Mouse (Mus musculus): Measurements from ENCODE around the gene Nos1ap. TPM values are rescaled to one million over a fixed set of nuclear protein-coding genes. Genes with fewer than 3 reads are reported as not detected.

Gene Nos1ap
- polyA plus RNA-seq, 1 experiment from 2014 or later, result 24.6 TPM

- no peak for ATAC-seq
- no peaks in the 10 kb centered on the region for H3K36me3 ChIP-seq (ENCODE audit: control insufficient read depth, insufficient read depth, low read length)
- peaks cover 3% of the 10 kb centered on the region; the same call in 1 of the 2 replicates for H3K9me3 ChIP-seq (replicated peaks; ENCODE audit: control insufficient read depth, low read length, poor library complexity, severe bottlenecking)
- no peak overlapping the region for H3K4me2 ChIP-seq (ENCODE audit: low read length)
- no peaks in the 10 kb centered on the region for H3K27me3 ChIP-seq (ENCODE audit: control insufficient read depth, insufficient read depth, low read depth, low read length)
- H3K4me1 ChIP-seq (ENCODE audit: control insufficient read depth, insufficient read depth, low read length), result peaks cover 6% of the 10 kb centered on the region; the same call in 1 of the 2 replicates
- no peak overlapping the region for H3K27ac ChIP-seq (ENCODE audit: low read length)
- no peak overlapping the region for H3K9ac ChIP-seq (ENCODE audit: low read depth, low read length)
- no peak overlapping the region for H3K4me3 ChIP-seq (ENCODE audit: low read depth, low read length)
- WGBS, result 95% methylated on average over 4 of the region's 4 CpGs
Measured at GRCm38 (mm10) chr1:170520206-170520605, 69.5 kb downstream of the Nos1ap start.

DNA sequence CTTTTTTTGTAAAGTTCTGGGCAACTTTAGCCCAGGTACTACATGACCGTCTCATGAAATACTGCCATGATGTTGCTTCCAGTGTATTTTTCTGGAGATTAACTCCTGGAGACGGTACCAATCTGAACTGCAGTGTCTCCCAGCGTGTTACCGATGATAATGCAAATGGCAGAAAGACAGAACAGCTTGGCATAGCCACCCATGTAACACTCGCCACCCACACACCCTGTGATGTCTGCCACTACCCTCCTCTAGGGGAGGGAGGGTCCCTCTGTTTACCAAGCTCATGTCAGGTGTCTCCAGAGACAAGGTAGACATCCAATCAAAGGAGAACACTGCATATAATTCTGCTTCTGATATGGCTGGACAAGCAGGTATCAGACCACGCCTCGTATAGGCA, 70.0 kb downstream of the Nos1ap start:
- no peak overlapping the region for H3K9ac ChIP-seq (ENCODE audit: low read depth, low read length)

GRCm38 (mm10) chr1:170516182-170516581, 73.5 kb downstream of the Nos1ap start:
- Histone ChIP-seq H3K9ac (ENCODE audit: low read depth, low read length) (no peak overlapping the region), H3K4me3 (ENCODE audit: low read depth, low read length) (no peak overlapping the region), H3K27me3 (ENCODE audit: control insufficient read depth, insufficient read depth, low read depth, low read length) (no peaks in the 10 kb centered on the region), H3K4me1 (ENCODE audit: control insufficient read depth, insufficient read depth, low read length) (0 out of 2 replicates have a peak, but pooled peaks cover 2% of the 10 kb centered on the region), H3K27ac (ENCODE audit: low read length) (no peak overlapping the region), H3K36me3 (ENCODE audit: control insufficient read depth, insufficient read depth, low read length) (no peaks in the 10 kb centered on the region), H3K4me2 (ENCODE audit: low read length) (no peak overlapping the region), H3K9me3 (replicated peaks; ENCODE audit: control insufficient read depth, low read length, poor library complexity, severe bottlenecking) (peaks cover 3% of the 10 kb centered on the region; the same call in 1 of the 2 replicates)
- no peak for ATAC-seq
- 88% methylated on average over 6 of the region's 6 CpGs for WGBS

More for the DNA sequence above, 70.0 kb downstream of the Nos1ap start:
- peaks cover 3% of the 10 kb centered on the region; the same call in 1 of the 2 replicates for H3K9me3 ChIP-seq (replicated peaks; ENCODE audit: control insufficient read depth, low read length, poor library complexity, severe bottlenecking)
- no peaks in the 10 kb centered on the region for H3K27me3 ChIP-seq (ENCODE audit: control insufficient read depth, insufficient read depth, low read depth, low read length)
- no peak for ATAC-seq
- H3K4me2 ChIP-seq (ENCODE audit: low read length), result no peak overlapping the region
- no peak overlapping the region for H3K4me3 ChIP-seq (ENCODE audit: low read depth, low read length)
- no peaks in the 10 kb centered on the region for H3K36me3 ChIP-seq (ENCODE audit: control insufficient read depth, insufficient read depth, low read length)
- WGBS, result 98% methylated on average over 7 of the region's 7 CpGs
- H3K4me1 ChIP-seq (ENCODE audit: control insufficient read depth, insufficient read depth, low read length), result peaks cover 6% of the 10 kb centered on the region; the same call in 1 of the 2 replicates
- H3K27ac ChIP-seq (ENCODE audit: low read length), result no peak overlapping the region

- no peaks in the 10 kb centered on the region for H3K36me3 ChIP-seq (ENCODE audit: control insufficient read depth, insufficient read depth, low read length)
- H3K9me3 ChIP-seq (replicated peaks; ENCODE audit: control insufficient read depth, low read length, poor library complexity, severe bottlenecking), result peaks cover 3% of the 10 kb centered on the region; the same call in 1 of the 2 replicates
- H3K4me3 ChIP-seq (ENCODE audit: low read depth, low read length), result no peak overlapping the region
- H3K4me2 ChIP-seq (ENCODE audit: low read length), result no peak overlapping the region
- no peak for ATAC-seq
- H3K27ac ChIP-seq (ENCODE audit: low read length), result no peak overlapping the region
- H3K4me1 ChIP-seq (ENCODE audit: control insufficient read depth, insufficient read depth, low read length), result 0 out of 2 replicates have a peak, but pooled peaks cover 2% of the 10 kb centered on the region
- H3K27me3 ChIP-seq (ENCODE audit: control insufficient read depth, insufficient read depth, low read depth, low read length), result no peaks in the 10 kb centered on the region
- no peak overlapping the region for H3K9ac ChIP-seq (ENCODE audit: low read depth, low read length)
- WGBS, result 89% methylated on average over 1 of the region's 1 CpGs
Measured at GRCm38 (mm10) chr1:170515455-170515854, 74.2 kb downstream of the Nos1ap start.

DNA sequence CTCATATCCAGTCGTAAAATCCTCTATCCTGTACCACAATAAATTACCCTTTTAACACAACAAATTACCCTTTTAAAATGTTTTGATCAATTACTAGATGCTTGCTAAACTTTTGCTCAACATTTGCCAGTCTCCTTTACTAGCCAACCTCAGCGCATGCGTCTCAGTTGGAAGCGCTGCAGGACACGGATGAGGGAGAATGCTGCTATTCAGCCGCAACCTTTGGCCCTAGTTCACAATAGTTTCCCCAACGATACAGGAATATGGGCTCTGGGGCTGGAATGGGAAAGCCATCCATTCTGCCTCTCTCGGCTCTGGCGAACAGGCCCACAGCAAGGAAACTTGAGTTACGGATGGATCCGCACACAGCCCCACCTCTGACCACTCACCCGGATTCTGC, 75.4 kb downstream of the Nos1ap start:
- H3K36me3 ChIP-seq (ENCODE audit: control insufficient read depth, insufficient read depth, low read length), result no peaks in the 10 kb centered on the region
- ATAC-seq, result no peak
- H3K27ac ChIP-seq (ENCODE audit: low read length), result no peak overlapping the region
- no peak overlapping the region for H3K4me3 ChIP-seq (ENCODE audit: low read depth, low read length)
- no peak overlapping the region for H3K4me2 ChIP-seq (ENCODE audit: low read length)
- peaks cover 2% of the 10 kb centered on the region; the same call in 1 of the 2 replicates for H3K9me3 ChIP-seq (replicated peaks; ENCODE audit: control insufficient read depth, low read length, poor library complexity, severe bottlenecking)
- 0 out of 2 replicates have a peak, but pooled peaks cover 2% of the 10 kb centered on the region for H3K4me1 ChIP-seq (ENCODE audit: control insufficient read depth, insufficient read depth, low read length)
- H3K9ac ChIP-seq (ENCODE audit: low read depth, low read length), result no peak overlapping the region
- 63% methylated on average over 12 of the region's 12 CpGs for WGBS
- H3K27me3 ChIP-seq (ENCODE audit: control insufficient read depth, insufficient read depth, low read depth, low read length), result no peaks in the 10 kb centered on the region

GRCm38 (mm10) chr1:170512429-170513097, 77.1 kb downstream of the Nos1ap start:
- ATAC-seq, result peak; percentile 67
- H3K36me3 ChIP-seq (ENCODE audit: control insufficient read depth, insufficient read depth, low read length), result no peaks in the 10 kb centered on the region
- no peak overlapping the region for H3K4me2 ChIP-seq (ENCODE audit: low read length)
- H3K4me1 ChIP-seq (ENCODE audit: control insufficient read depth, insufficient read depth, low read length), result 0 out of 2 replicates have a peak, but pooled peaks cover 2% of the 10 kb centered on the region
- H3K27ac ChIP-seq (ENCODE audit: low read length), result 0 out of 2 replicates have a peak overlapping the region, but pooled peaks have one; percentile 1
- no peaks in the 10 kb centered on the region for H3K9me3 ChIP-seq (replicated peaks; ENCODE audit: control insufficient read depth, low read length, poor library complexity, severe bottlenecking)
- H3K9ac ChIP-seq (ENCODE audit: low read depth, low read length), result no peak overlapping the region
- WGBS, result 68% methylated on average over 2 of the region's 3 CpGs
- no peak overlapping the region for H3K4me3 ChIP-seq (ENCODE audit: low read depth, low read length)
- H3K27me3 ChIP-seq (ENCODE audit: control insufficient read depth, insufficient read depth, low read depth, low read length), result no peaks in the 10 kb centered on the region

DNA sequence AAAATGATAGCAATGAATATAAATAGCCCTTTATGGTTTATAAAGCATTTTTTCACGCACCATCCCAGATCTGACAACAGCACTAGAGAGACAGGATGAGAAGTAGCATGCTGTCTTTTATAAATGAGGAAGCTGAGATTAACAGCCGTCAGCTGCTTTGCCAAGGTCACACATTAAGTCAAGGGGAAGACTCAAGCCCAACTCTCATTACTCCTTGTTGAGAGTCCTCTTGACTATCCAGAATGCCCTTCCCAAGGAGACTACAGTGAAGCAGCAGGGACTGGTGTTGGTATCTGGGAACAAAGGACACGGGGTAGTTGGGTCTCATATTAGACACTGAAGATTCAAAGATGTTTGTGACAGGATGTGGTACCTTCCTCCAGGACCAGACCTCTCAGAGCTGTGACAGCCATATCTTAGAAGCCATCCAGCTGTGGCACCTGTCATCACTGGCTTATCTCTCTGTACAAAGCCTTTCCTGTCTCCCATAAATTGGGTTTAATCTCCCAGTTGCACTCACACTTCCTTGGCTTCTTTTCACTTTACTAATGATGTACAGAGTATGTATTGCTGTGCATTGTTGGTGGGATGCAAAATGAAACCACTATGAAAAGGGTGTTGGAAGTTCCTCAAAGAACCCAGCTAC, 78.9 kb downstream of the Nos1ap start:
- Histone ChIP-seq H3K4me3 (ENCODE audit: low read depth, low read length) (no peak overlapping the region), H3K9ac (ENCODE audit: low read depth, low read length) (no peak overlapping the region), H3K4me1 (ENCODE audit: control insufficient read depth, insufficient read depth, low read length) (0 out of 2 replicates have a peak, but pooled peaks cover 2% of the 10 kb centered on the region), H3K4me2 (ENCODE audit: low read length) (no peak overlapping the region), H3K9me3 (replicated peaks; ENCODE audit: control insufficient read depth, low read length, poor library complexity, severe bottlenecking) (no peaks in the 10 kb centered on the region), H3K27ac (ENCODE audit: low read length) (no peak overlapping the region), H3K36me3 (ENCODE audit: control insufficient read depth, insufficient read depth, low read length) (no peaks in the 10 kb centered on the region), H3K27me3 (ENCODE audit: control insufficient read depth, insufficient read depth, low read depth, low read length) (no peaks in the 10 kb centered on the region)
- WGBS, result 66% methylated on average over 3 of the region's 3 CpGs
- ATAC-seq, result no peak

DNA sequence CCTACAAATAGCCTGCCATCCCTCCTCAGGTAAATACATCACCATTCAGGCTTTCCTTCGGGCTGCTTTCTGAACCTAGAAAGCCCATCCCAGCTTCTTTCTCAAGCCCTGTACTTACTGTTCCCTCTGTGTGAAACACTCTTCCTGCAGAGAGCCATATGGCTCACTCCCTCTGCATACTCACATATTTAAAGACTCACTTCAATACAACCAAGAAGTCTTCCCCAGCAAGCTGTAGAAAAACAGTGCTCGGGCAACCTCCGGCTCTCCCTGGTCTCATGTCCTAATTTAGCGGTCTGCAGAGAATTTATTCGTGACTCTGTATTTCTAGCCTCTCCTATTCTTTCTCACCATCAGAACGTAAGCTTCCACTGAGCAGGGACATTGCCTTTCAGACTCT, 83.4 kb downstream of the Nos1ap start:
- Histone ChIP-seq H3K4me3 (ENCODE audit: low read depth, low read length) (no peak overlapping the region), H3K36me3 (ENCODE audit: control insufficient read depth, insufficient read depth, low read length) (no peaks in the 10 kb centered on the region), H3K9me3 (replicated peaks; ENCODE audit: control insufficient read depth, low read length, poor library complexity, severe bottlenecking) (no peaks in the 10 kb centered on the region), H3K4me2 (ENCODE audit: low read length) (no peak overlapping the region), H3K9ac (ENCODE audit: low read depth, low read length) (no peak overlapping the region), H3K4me1 (ENCODE audit: control insufficient read depth, insufficient read depth, low read length) (peaks cover 7% of the 10 kb centered on the region; the same call in 1 of the 2 replicates), H3K27me3 (ENCODE audit: control insufficient read depth, insufficient read depth, low read depth, low read length) (no peaks in the 10 kb centered on the region), H3K27ac (ENCODE audit: low read length) (no peak overlapping the region)
- 69% methylated on average over 6 of the region's 6 CpGs for WGBS
- no peak for ATAC-seq

DNA sequence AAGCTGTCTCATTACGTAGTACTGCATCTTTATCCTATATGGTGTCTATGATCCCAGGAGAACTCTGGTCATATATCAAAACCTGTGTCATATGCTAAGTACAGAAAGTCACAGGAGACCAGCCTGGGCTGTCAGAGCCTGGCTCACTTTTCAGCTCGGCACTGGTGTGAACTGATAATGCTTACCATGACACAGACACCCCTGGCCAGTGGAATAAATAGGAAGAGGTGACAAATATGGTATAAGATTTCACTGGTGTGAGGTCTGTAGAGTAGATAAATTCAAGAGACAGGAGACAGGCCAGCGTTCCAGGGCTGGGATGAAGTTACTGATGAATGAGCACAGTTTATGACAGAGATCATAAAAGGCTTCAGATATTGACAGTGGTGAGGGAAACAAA, 84.6 kb downstream of the Nos1ap start:
- Histone ChIP-seq H3K27ac (ENCODE audit: low read length) (no peak overlapping the region), H3K4me2 (ENCODE audit: low read length) (no peak overlapping the region), H3K27me3 (ENCODE audit: control insufficient read depth, insufficient read depth, low read depth, low read length) (no peaks in the 10 kb centered on the region), H3K9me3 (replicated peaks; ENCODE audit: control insufficient read depth, low read length, poor library complexity, severe bottlenecking) (no peaks in the 10 kb centered on the region), H3K36me3 (ENCODE audit: control insufficient read depth, insufficient read depth, low read length) (no peaks in the 10 kb centered on the region), H3K4me3 (ENCODE audit: low read depth, low read length) (no peak overlapping the region), H3K9ac (ENCODE audit: low read depth, low read length) (no peak overlapping the region), H3K4me1 (ENCODE audit: control insufficient read depth, insufficient read depth, low read length) (peaks cover 7% of the 10 kb centered on the region; the same call in 1 of the 2 replicates)
- ATAC-seq, result no peak
- WGBS, result 88% methylated on average over 3 of the region's 3 CpGs

Data from midbrain, embryonic 16.5 days (tissue).